Mouse (Mus musculus): ENCODE measurements around the gene Eno3.

DNA sequence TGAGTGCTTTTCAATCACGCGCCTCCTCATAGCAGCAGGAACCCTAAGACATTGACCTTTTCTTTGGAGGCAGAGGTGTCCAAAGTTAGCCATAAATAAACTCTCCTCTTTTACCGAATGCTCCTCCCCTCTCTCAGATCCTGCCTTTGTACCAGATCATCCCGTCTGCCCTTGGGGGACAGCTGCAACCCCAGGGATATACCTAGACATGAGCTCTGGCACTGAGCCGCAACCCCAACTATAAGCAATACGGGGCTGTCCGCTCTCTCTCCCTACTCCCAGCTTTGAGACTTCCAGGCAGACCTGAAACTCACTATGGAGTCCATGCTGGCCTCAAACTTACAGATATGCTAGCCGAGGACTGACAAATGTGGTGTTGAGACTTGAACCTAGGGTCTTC lies 9.7 kb downstream of the Eno3 start:
- TF ChIP-seq CTCF (IDR thresholded peaks at IDR 0.05; ENCODE audit: control insufficient read depth, insufficient read depth, insufficient read length) (no peak), USF1 (IDR thresholded peaks at IDR 0.05; ENCODE audit: low read depth) (no peak), MAX (IDR thresholded peaks at IDR 0.05) (no peak), MYOD1 (IDR thresholded peaks at IDR 0.05; ENCODE audit: control insufficient read depth, insufficient read length, low read depth) (no peak), MYOG (IDR thresholded peaks at IDR 0.05; ENCODE audit: control insufficient read depth, extremely low read depth, insufficient read length) (no peak), CEBPB (IDR thresholded peaks at IDR 0.05; ENCODE audit: low read depth) (no peak), FOSL1 (IDR thresholded peaks at IDR 0.05; ENCODE audit: insufficient read depth, low read length, poor library complexity, severe bottlenecking) (no peak)

All from C2C12 (cell line).